Mouse (Mus musculus): ENCODE measurements around the gene Plcg2.

Gene Plcg2

DNA sequence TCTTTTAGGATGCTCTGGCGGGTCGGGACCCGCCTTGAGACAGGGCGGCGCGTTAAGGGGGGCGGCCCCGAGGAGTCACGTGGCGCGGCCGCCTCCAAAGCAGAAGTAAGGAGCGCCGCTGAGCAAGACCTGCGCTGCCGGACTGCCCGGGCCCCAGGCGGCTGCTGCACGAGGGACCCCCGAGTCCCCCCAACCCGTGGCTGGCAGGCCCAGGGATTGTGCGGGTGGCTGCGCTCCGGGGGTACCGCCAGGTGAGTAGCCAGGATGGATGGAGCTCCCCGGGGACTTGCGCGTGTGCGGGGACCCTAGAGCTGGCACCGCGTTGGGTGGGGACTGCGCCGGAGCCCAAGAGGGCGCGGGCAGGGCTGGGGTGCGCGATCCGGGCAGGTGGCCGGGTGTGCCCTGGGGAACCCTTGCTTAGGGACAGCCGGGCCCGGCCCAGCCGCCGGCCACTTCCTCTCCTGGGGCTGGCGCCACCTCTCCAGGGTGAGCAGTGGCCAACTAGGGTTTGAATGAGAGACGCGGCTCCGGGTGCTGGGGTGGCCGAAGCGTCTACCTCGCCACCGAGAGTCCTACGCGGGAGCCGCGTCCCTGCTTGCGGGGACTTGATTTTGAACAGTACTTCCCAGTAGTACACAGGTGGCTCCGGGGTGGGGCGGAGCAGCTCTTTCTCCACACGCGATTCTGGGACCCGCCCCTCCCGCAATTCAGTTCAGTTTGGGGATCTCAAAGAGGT lies at the start of gene Plcg2:
Gene Plcg2 (plus strand): TSS at position 113 of the 736 bp plus-strand sequence.
- peak in 1 of 2 experiments; percentile 13 for DNase-seq (ENCODE audit: low spot score in 2 of 2)

DNA sequence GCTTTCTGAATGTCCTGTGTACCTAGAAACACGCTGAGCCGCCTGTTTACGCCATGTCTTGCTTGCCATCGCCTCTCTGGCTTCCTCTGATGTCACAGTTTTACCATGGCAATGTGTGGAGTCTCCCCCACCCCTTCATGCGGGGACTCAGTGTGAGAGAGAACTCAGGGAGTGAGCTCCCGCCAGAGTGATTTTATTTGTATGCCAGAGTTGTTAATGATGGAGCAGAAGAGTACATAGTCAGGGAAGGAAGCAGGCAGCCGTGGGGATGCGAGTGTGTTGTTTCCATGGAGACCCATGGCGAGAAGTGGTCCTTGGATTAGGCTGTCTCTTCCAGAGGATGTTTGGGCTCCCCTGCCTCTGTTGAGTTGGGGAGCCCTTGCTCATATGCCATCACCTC lies 47.0 kb upstream of the Plcg2 start:
- DNase-seq (ENCODE audit: low spot score in 2 of 2): peak; percentile 58 to 65

DNA sequence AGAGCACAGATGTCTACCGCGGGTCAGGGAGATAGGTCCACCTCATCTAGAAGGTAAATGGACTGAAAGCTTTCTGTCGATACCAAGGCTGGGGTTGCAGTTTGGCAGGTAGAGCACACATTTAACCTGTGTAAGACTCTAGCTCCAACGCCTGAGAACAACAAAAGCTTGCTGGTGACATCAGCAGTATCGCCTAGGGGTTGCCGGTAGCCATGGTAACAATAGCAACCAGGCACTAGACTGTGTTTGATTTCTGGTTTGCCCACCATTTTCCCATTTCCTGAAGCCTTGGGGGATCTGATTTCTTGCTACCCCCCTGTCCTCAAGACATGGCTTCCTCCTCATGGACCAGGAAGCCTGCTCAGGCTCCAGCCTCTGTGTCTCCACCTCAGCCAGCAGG lies 44.1 kb upstream of the Plcg2 start:
- DNase-seq (ENCODE audit: low spot score in 2 of 2): no peak

- no peak for DNase-seq (ENCODE audit: low spot score in 2 of 2)
These were observed 43.5 kb upstream of the Plcg2 start for GRCm38 (mm10) chr8:117454516-117455116.

DNA sequence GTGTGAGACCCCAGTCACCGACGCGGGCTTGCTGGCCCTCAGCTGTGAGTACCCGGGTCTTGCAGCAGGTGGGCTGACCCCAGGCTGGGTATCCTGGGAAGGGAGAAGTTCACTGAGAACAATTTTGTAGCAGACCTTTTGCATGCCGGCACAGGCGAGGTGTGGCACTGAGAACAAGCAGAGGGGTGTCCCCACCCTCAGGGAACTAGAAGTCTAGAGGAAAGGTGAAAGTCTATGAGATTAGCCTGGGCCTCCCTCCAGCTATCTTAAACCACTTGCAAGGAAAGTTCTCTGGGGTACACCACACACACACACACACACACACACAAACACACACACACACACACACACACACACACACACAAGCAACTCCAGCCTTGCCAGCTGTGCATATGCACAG lies 42.4 kb upstream of the Plcg2 start:
- DNase-seq (ENCODE audit: low spot score in 2 of 2): no peak

GRCm38 (mm10) chr8:117458440-117458839 lies 39.7 kb upstream of the Plcg2 start:
- DNase-seq (ENCODE audit: low spot score in 2 of 2): no peak

DNA sequence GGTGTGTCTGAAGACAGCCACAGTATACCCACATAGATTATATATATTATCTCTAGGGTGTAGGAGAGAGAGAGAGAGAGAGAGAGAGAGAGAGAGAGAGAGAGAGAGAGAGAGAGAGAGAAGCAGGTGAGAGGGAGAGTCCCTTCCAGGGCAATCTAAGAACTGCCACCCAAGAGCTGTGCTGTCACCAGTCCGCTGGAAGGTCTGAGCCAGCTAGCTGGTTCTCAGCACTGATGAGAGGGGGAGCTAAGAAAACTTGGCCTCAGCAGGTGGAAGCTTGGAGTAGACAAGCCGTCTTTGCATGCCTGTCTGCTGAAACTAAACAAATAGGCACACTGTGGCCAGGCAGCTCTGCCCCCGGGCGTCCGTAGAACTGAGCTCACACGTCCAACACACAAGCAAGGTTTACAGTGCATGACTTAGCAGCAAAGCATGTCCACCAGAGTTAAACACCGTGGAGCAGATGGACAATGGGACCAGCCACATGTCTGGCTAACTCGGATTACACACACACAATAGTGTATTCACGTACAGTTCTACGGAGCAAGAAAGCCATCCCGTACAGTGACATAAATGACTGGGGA lies 35.3 kb upstream of the Plcg2 start:
- no peak for DNase-seq (ENCODE audit: low spot score in 2 of 2)

DNA sequence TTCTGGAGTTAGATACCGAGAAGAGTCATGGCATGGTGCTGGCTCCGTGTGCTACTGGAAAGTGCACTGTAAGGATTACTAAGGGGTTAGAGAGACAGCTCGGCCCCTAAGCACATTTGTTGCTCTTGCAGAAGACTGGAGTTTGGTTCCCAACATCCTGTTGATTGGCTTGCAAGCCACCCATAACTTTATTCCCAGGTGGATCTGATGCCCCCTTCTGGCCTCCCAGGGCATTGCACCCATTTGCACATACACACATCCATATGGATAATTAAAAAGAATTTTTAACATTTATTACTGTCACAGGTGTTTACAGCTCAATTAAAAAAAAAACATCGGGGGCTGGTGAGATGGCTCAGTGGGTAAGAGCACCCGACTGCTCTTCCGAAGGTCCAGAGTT lies 33.6 kb upstream of the Plcg2 start:
- DNase-seq (ENCODE audit: low spot score in 2 of 2): peak in 1 of 2 experiments; percentile 47

- DNase-seq (ENCODE audit: low spot score in 2 of 2): peak in 1 of 2 experiments; percentile 67
These were observed 32.8 kb upstream of the Plcg2 start for GRCm38 (mm10) chr8:117465250-117465649.

- DNase-seq (ENCODE audit: low spot score in 2 of 2): no peak
These were observed 30.6 kb upstream of the Plcg2 start for GRCm38 (mm10) chr8:117467466-117467865.

- DNase-seq (ENCODE audit: low spot score in 2 of 2): no peak
These were observed 28.4 kb upstream of the Plcg2 start for GRCm38 (mm10) chr8:117469431-117470341.

DNA sequence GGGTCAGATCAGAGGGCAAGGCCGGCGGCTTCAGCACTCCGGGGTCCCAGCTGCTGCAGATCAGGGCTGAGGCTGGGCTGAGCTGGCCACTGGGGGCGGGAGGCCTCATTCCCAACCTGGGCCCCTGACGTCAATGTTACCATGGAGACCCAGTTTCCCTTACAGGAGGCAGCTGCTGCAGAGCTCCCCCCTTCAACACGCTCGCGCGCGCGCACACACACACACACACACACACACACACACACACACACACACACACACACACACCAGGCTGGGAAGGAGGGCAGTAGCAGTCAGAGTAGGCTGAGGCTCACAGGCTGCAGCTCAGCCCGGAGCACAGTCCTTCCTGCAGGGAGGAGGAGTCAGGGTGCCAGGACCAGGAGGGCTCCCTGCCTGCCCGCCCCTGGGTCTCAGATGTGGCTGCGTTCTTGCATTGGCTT lies 27.7 kb upstream of the Plcg2 start:
- peak; percentile 90 to 91 for DNase-seq (ENCODE audit: low spot score in 2 of 2)

DNA sequence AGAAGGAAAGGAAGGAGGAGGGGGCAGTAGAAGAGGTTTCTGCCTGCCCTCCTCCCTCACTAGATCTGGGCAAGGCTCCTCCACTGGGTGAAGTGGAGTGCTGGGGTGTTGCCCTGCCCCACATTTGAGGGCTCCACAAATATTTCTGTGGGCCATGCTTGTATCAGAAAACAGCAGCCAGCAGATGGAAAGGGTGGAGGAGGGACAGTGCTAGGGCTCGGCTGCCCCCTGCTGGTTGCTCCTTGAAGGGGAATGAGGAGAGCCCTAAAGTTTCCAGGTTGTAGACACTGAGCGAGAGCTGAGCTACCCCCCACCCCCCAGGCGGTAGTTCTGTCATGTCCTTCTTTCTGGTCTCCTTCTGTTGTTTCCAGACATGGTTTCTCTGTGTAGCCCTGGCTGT lies 26.9 kb upstream of the Plcg2 start:
- peak; percentile 80 to 85 for DNase-seq (ENCODE audit: low spot score in 2 of 2)

DNA sequence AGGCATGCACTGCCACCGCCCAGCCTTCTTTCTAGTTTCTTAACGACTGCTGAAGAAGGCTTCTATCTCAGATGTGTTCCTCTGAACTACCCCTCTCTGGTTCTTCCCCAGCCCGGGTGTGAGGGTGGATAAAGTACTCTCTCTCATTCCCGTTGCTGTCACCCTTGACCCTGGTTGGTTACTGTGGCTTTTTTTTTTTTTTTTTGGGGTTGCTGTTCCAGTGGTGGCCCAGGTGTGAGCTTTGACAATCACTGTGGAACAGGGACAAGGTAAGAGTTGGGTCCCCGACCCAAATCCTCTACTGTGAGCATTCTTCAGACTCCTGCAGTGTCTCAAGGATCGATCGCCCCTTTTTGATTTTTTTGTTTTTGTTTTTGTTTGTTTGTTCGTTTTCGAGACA lies 26.4 kb upstream of the Plcg2 start:
- DNase-seq (ENCODE audit: low spot score in 2 of 2): no peak

DNA sequence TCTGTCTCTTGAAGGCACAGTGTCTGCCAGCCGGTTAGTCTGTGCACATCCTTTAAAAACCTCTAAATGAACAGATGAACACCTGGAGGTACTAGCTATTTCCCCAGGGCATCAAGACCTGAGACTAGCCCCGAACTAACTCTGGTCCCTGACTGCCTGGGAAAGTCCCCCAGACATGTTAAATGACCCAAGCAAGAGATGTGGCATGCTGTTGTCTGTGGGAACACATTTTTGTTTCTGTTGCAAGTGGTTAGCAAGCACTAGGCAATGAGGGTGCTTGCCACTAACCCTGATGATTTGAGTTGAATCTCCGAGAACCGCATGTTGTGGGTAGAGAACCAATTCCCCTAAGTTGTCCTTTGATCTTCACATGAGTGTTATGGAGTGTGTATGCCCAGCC lies 25.8 kb upstream of the Plcg2 start:
- DNase-seq (ENCODE audit: low spot score in 2 of 2): no peak

DNA sequence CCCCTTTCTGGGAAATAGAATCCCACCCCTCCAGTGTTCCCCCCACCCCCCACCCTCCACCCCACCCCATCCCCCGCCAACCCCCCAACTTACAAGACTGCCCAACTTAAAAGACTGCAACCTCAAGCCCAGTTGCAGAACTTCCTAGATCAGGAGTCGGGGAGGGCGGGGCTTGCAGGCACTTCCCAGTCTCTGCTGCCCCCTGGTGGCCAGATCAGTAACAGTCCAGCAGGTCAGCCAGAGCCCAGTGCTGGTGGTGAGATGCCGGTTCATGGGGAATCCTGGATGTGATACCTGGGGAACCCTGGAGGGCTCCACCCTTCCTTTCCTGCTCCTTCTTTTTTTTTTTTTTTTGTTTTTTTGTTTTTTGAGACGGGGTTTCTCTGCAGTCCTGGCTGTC lies 23.1 kb upstream of the Plcg2 start:
- peak; percentile 92 to 95 for DNase-seq (ENCODE audit: low spot score in 2 of 2)

GRCm38 (mm10) chr8:117475819-117476218 lies 22.3 kb upstream of the Plcg2 start:
- DNase-seq (ENCODE audit: low spot score in 2 of 2): no peak

DNA sequence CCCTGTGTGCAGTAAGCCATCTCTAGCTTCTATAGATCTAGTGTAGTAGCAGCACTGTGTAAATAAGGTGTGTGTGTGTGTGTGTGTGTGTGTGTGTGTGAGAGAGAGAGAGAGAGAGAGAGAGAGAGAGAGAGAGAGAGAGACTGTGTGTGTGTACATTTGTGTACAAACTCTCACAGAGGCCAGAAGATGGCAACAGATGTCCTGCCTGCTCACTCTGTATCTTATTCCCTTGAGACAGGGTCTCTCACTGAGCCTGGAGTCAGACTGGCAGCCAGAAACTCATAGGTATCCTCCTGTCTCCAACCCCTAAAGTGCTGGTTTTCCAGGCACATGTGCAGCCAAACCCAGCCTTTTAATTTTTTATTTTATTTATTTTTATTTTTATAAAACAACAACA lies 20.0 kb upstream of the Plcg2 start:
- DNase-seq (ENCODE audit: low spot score in 2 of 2): no peak

DNA sequence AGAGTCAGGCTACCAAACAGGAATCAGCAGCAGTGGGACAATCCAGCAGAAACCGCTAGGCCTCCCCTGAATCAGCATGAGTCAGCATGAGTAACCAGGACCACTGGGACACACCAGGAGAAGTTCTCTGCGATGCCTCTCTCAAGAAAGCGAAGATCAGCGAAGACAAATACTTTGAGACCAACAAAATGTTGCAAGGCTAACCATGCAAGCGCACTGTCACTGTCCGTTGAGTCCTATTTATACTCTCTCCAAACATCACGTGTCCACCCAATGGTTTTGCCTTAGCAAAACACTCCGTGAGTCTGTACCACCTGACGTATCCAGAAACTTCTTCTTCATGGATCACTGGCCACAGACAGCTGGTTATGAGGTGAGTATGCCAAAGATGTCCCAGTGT lies 18.1 kb upstream of the Plcg2 start:
- no peak for DNase-seq (ENCODE audit: low spot score in 2 of 2)

DNA sequence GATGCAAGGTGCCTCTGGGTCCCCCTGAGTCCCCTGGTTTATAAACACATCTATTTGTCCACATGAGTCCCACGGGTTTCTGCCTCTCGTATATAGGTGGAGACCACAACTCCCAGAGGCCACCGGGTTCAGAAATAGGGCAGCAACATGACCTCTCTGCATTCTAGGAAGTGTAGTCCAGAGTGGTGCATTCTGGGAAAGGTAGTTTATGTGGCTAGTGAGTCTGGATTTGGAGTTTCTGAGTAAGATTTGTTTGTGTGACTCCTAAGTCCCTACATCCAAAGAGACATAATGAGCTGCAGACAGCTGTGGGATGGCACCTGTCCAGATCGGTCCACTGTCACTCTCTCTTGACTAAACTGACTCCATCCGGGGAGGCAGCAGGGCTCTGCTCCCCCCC lies 17.6 kb upstream of the Plcg2 start:
- no peak for DNase-seq (ENCODE audit: low spot score in 2 of 2)

- no peak for DNase-seq (ENCODE audit: low spot score in 2 of 2)
These were observed 16.3 kb upstream of the Plcg2 start for GRCm38 (mm10) chr8:117481830-117482229.

- no peak for DNase-seq (ENCODE audit: low spot score in 2 of 2)
These were observed 13.4 kb upstream of the Plcg2 start for GRCm38 (mm10) chr8:117484731-117485130.
